Mouse (Mus musculus) hindbrain, embryonic 10.5 days (tissue): ENCODE results near the gene Fancd2os. TPM values are rescaled to one million over a fixed set of nuclear protein-coding genes. Genes with fewer than 3 reads are reported as not detected.
A peak's percentile ranks its signal among the peaks of the same experiment; 100 is the strongest.

Source experiments
- DNase-seq: peaks from one replicate; pipeline ENCODE4 v3.0.0-alpha.2; 2017; ENCODE audit warnings: low spot score
- H3K27ac ChIP-seq: fragments of 300-500 bp; sonication (generic); 2 replicates; pipeline ENCODE4 v1.5.1; 2016; ENCODE audit warnings: mild to moderate bottlenecking, moderate library complexity
- H3K27me3 ChIP-seq: fragments of 300-500 bp; sonication (generic); 2 replicates; pipeline ENCODE4 v1.6.1; 2016; ENCODE audit warnings: mild to moderate bottlenecking; ENCODE audit not compliant: poor library complexity, insufficient read depth, severe bottlenecking
- H3K36me3 ChIP-seq: fragments of 300-500 bp; sonication (generic); 2 replicates; pipeline ENCODE4 v1.6.1; 2016; ENCODE audit warnings: mild to moderate bottlenecking, moderate library complexity
- H3K4me1 ChIP-seq: fragments of 300-500 bp; sonication (generic); replicated peaks from 2 replicates; pipeline ENCODE4 v1.6.1; 2016; ENCODE audit warnings: mild to moderate bottlenecking
- H3K4me3 ChIP-seq: fragments of 300-500 bp; sonication (generic); 2 replicates; pipeline ENCODE4 v1.5.1; 2016; ENCODE audit warnings: mild to moderate bottlenecking, moderate library complexity
- H3K9me3 ChIP-seq: fragments of 300-500 bp; sonication (generic); 2 replicates; pipeline ENCODE4 v1.6.1; 2016; ENCODE audit warnings: mild to moderate bottlenecking, moderate library complexity
- WGBS: fragments of 180-500 bp; shearing (Covaris S2); methylation state at CpG from one replicate; pipeline ENCODE4 v1.1.7; 2016; 5-methylcytosine and 5-hydroxymethylcytosine counted together
- polyA plus RNA-seq: library from polyadenylated mRNA; unstranded; fragments of >200 nt; fragmentation: Nextera tagmentation; extraction: Ambion mirVana; gene quantifications from 2 replicates; pipeline ENCODE4 v1.2.1, GENCODE M21; 2016

The Fancd2os gene
- 0.20 and 0.21 TPM in 2 replicates for polyA plus RNA-seq

- peak; percentile 26 for DNase-seq
- Histone ChIP-seq H3K36me3 (peaks cover 11% of the 10 kb centered on the region; the same call in 1 of the 2 replicates), H3K27ac (peak within 1 kb of the TSS; percentile 69), H3K4me1 (peaks cover 21% of the 10 kb centered on the region), H3K4me3 (no peak within 1 kb of the TSS; the same call in 1 of the 2 replicates), H3K27me3 (no peaks in the 10 kb centered on the region), H3K9me3 (no peaks in the 10 kb centered on the region)
- 43% methylated on average over 23 of the region's 23 CpGs for WGBS
Measured at GRCm38 (mm10) chr6:113600543-113601139, at the start of gene Fancd2os. Gene Fancd2os (minus strand): TSS chr6:113600715.

GRCm38 (mm10) chr6:113650197-113650640, 49.7 kb upstream of the Fancd2os start:
- Histone ChIP-seq H3K27ac (no peak overlapping the region), H3K36me3 (no peaks in the 10 kb centered on the region), H3K4me3 (no peak overlapping the region), H3K4me1 (no peaks in the 10 kb centered on the region), H3K9me3 (no peaks in the 10 kb centered on the region), H3K27me3 (no peaks in the 10 kb centered on the region)
- WGBS: 79% methylated on average over 4 of the region's 4 CpGs
- DNase-seq: no peak

- Histone ChIP-seq H3K27ac (no peak overlapping the region), H3K9me3 (no peaks in the 10 kb centered on the region), H3K4me1 (no peaks in the 10 kb centered on the region), H3K27me3 (no peaks in the 10 kb centered on the region), H3K4me3 (no peak overlapping the region), H3K36me3 (no peaks in the 10 kb centered on the region)
- 87% methylated on average over 7 of the region's 7 CpGs for WGBS
- no peak for DNase-seq
Measured at GRCm38 (mm10) chr6:113649346-113650196, 49.1 kb upstream of the Fancd2os start.

- WGBS: 86% methylated on average over 8 of the region's 8 CpGs
- Histone ChIP-seq H3K27me3 (no peaks in the 10 kb centered on the region), H3K4me3 (no peak overlapping the region), H3K27ac (no peak overlapping the region), H3K4me1 (peaks cover 6% of the 10 kb centered on the region), H3K36me3 (no peaks in the 10 kb centered on the region), H3K9me3 (no peaks in the 10 kb centered on the region)
- DNase-seq: no peak
Measured at GRCm38 (mm10) chr6:113644808-113645207, 44.3 kb upstream of the Fancd2os start.

GRCm38 (mm10) chr6:113643967-113644366, 43.5 kb upstream of the Fancd2os start:
- no peak for DNase-seq
- Histone ChIP-seq H3K27me3 (no peaks in the 10 kb centered on the region), H3K4me3 (no peak overlapping the region), H3K4me1 (peaks cover 6% of the 10 kb centered on the region), H3K36me3 (no peaks in the 10 kb centered on the region), H3K9me3 (no peaks in the 10 kb centered on the region), H3K27ac (no peak overlapping the region)
- 91% methylated on average over 2 of the region's 2 CpGs for WGBS

GRCm38 (mm10) chr6:113643021-113643420, 42.5 kb upstream of the Fancd2os start:
- H3K4me1 ChIP-seq: peaks cover 14% of the 10 kb centered on the region
- DNase-seq: no peak
- no peaks in the 10 kb centered on the region for H3K27me3 ChIP-seq
- no peaks in the 10 kb centered on the region for H3K36me3 ChIP-seq
- 83% methylated on average over 4 of the region's 4 CpGs for WGBS
- H3K27ac ChIP-seq: no peak overlapping the region
- H3K9me3 ChIP-seq: no peaks in the 10 kb centered on the region
- H3K4me3 ChIP-seq: no peak overlapping the region

- Histone ChIP-seq H3K27ac (no peak overlapping the region), H3K27me3 (no peaks in the 10 kb centered on the region), H3K9me3 (no peaks in the 10 kb centered on the region), H3K36me3 (no peaks in the 10 kb centered on the region), H3K4me3 (no peak overlapping the region), H3K4me1 (peaks cover 14% of the 10 kb centered on the region)
- no peak for DNase-seq
- WGBS: 87% methylated on average over 8 of the region's 8 CpGs
Measured at GRCm38 (mm10) chr6:113642605-113643004, 42.1 kb upstream of the Fancd2os start.

- H3K36me3 ChIP-seq: 0 out of 2 replicates have a peak, but pooled peaks cover under 1% of the 10 kb centered on the region
- DNase-seq: no peak
- 89% methylated on average over 4 of the region's 4 CpGs for WGBS
- no peak overlapping the region for H3K4me3 ChIP-seq
- H3K9me3 ChIP-seq: no peaks in the 10 kb centered on the region
- H3K4me1 ChIP-seq: peaks cover 14% of the 10 kb centered on the region
- no peaks in the 10 kb centered on the region for H3K27me3 ChIP-seq
- no peak overlapping the region for H3K27ac ChIP-seq
Measured at GRCm38 (mm10) chr6:113639201-113639600, 38.7 kb upstream of the Fancd2os start.

GRCm38 (mm10) chr6:113638302-113639040, 38.0 kb upstream of the Fancd2os start, which contains the start of gene Irak2:
Gene Irak2 (plus strand): TSS chr6:113638467.
- Histone ChIP-seq H3K36me3 (peaks cover 6% of the 10 kb centered on the region), H3K4me1 (peaks cover 14% of the 10 kb centered on the region), H3K27ac (peak within 1 kb of the TSS; percentile 78), H3K27me3 (no peaks in the 10 kb centered on the region), H3K9me3 (no peaks in the 10 kb centered on the region), H3K4me3 (peak within 1 kb of the TSS; percentile 57)
- DNase-seq: peak; percentile 93
- 9% methylated on average over 37 of the region's 37 CpGs for WGBS

GRCm38 (mm10) chr6:113632863-113633262, 32.3 kb upstream of the Fancd2os start:
- WGBS: 90% methylated on average over 4 of the region's 4 CpGs
- Histone ChIP-seq H3K4me3 (no peak overlapping the region), H3K4me1 (no peaks in the 10 kb centered on the region), H3K27me3 (no peaks in the 10 kb centered on the region), H3K36me3 (peaks cover 61% of the 10 kb centered on the region), H3K9me3 (no peaks in the 10 kb centered on the region), H3K27ac (no peak overlapping the region)
- no peak for DNase-seq

- H3K27me3 ChIP-seq: no peaks in the 10 kb centered on the region
Measured at GRCm38 (mm10) chr6:113630322-113630721, 29.8 kb upstream of the Fancd2os start.

GRCm38 (mm10) chr6:113624989-113625770, 24.7 kb upstream of the Fancd2os start:
- H3K27ac ChIP-seq: 0 out of 2 replicates have a peak overlapping the region, but pooled peaks have one; percentile 95
- peak overlapping the region; percentile 78 for H3K4me3 ChIP-seq
- 67% methylated on average over 5 of the region's 5 CpGs for WGBS
- H3K27me3 ChIP-seq: no peaks in the 10 kb centered on the region
- peaks cover 44% of the 10 kb centered on the region for H3K36me3 ChIP-seq
- DNase-seq: no peak
- no peaks in the 10 kb centered on the region for H3K9me3 ChIP-seq
- H3K4me1 ChIP-seq: peaks cover 22% of the 10 kb centered on the region

More at GRCm38 (mm10) chr6:113630322-113630721, 29.8 kb upstream of the Fancd2os start:
- Histone ChIP-seq H3K36me3 (peaks cover 82% of the 10 kb centered on the region), H3K9me3 (no peaks in the 10 kb centered on the region), H3K4me3 (no peak overlapping the region), H3K4me1 (peaks cover 10% of the 10 kb centered on the region), H3K27ac (no peak overlapping the region)
- DNase-seq: no peak
- 88% methylated on average over 5 of the region's 5 CpGs for WGBS
